In genomic region chr11:100735954-100736745, GRCm38 (mm10) we compare ENCODE assay signal across 8 mouse cellular contexts. TPM values are rescaled to one million over a fixed set of nuclear protein-coding genes. Genes with fewer than 3 reads are reported as not detected.
DNase-seq lines count a peak whose midpoint lies in the region; ATAC-seq and TF ChIP-seq lines count a peak whose summit lies in the region.

No protein-coding gene starts in this region.

- no peak for TF ChIP-seq CTCF in CH12.LX (conservative IDR thresholded peaks at IDR 0.05 in 1 of 2, IDR thresholded peaks at IDR 0.05 in 1 of 2; ENCODE audit: low read depth in 2 of 2, low read length in 2 of 2)
- no peak for TF ChIP-seq CTCF in liver, embryonic 14.5 days (IDR thresholded peaks at IDR 0.05; ENCODE audit: low read depth)

- peak overlapping the region; percentile 83 for H3K4me2 ChIP-seq in heart, embryonic 14.5 days (ENCODE audit: low read length)
- H3K4me2 ChIP-seq in CH12.LX (ENCODE audit: insufficient read depth, low read depth, poor library complexity, severe bottlenecking), result peak overlapping the region; percentile 97
- H3K4me2 ChIP-seq in liver, embryonic 14.5 days (ENCODE audit: low read depth), result peak overlapping the region; percentile 96

- WGBS in heart, embryonic 14.5 days, result 57% methylated on average over 14 of the region's 14 CpGs
- 19% methylated on average over 14 of the region's 14 CpGs for WGBS in liver, embryonic 14.5 days (ENCODE audit: insufficient replicate concordance)

- TF ChIP-seq POLR2A in CH12.LX (IDR thresholded peaks at IDR 0.05; ENCODE audit: low read depth, low read length), result peak; percentile 68

- intact Hi-C loops in heart, postnatal 25 days (cut with DNase I), result loop anchor here (2.0 kb wide), 1 partner anchor 19 kb away; no protein-coding TSS in a partner anchor

- H3K79me2 ChIP-seq in CH12.LX (replicated peaks; ENCODE audit: control insufficient read depth, extremely low read depth, insufficient read depth, poor library complexity, severe bottlenecking), result peaks cover 66% of the 10 kb centered on the region

- H3K4me3 ChIP-seq in heart, embryonic 14.5 days (ENCODE audit: control insufficient read depth in 1 of 2, insufficient read depth in 1 of 2, low read depth in 1 of 2, low read length in 2 of 2), result peak overlapping the region; percentile 9 to 21; a peak in 2 of 4 replicates
- H3K4me3 ChIP-seq in CH12.LX (replicated peaks in 1 of 3; ENCODE audit: low read depth in 2 of 3, low read length in 2 of 3, poor library complexity in 1 of 3), result peak overlapping the region; percentile 75 to 100 (median 84)
- peak overlapping the region; percentile 100 for H3K4me3 ChIP-seq in erythroblast, embryonic 14.5 days (replicated peaks)
- H3K4me3 ChIP-seq in liver, embryonic 14.5 days (ENCODE audit: insufficient read depth in 1 of 2, low read depth in 2 of 2, low read length in 2 of 2), result peak overlapping the region; percentile 87 to 100

- in situ Hi-C loops in CH12.LX (cut with MboI; ENCODE audit: low pct_ligation_motif_present, low pct_unique_long_range_greater_than_20kb, low sequenced_read_pairs), result no loop called here

- H3K27ac ChIP-seq in heart, embryonic 14.5 days (replicated peaks in 1 of 2; ENCODE audit: control insufficient read depth in 1 of 2, insufficient read depth in 1 of 2, low read depth in 2 of 2, low read length in 2 of 2), result 0 out of 4 replicates have a peak overlapping the region, but pooled peaks of 1 of the 2 experiments have one; percentile 0
- H3K27ac ChIP-seq in CH12.LX (ENCODE audit: insufficient read depth, low read depth), result peak overlapping the region; percentile 69
- H3K27ac ChIP-seq in liver, embryonic 14.5 days, result peak overlapping the region; percentile 79

- H3K27me3 ChIP-seq in heart, embryonic 14.5 days (ENCODE audit: control insufficient read depth, insufficient read depth, low read length), result no peaks in the 10 kb centered on the region
- H3K27me3 ChIP-seq in CH12.LX (replicated peaks), result no peaks in the 10 kb centered on the region
- no peaks in the 10 kb centered on the region for H3K27me3 ChIP-seq in erythroblast, embryonic 14.5 days (ENCODE audit: control insufficient read depth)
- no peaks in the 10 kb centered on the region for H3K27me3 ChIP-seq in liver, embryonic 14.5 days (ENCODE audit: control insufficient read depth, insufficient read depth, low read length)

- no peak for TF ChIP-seq RAD21 in CH12.LX (IDR thresholded peaks at IDR 0.05; ENCODE audit: low read depth, low read length)

- no peak for TF ChIP-seq EP300 in CH12.LX (IDR thresholded peaks at IDR 0.05; ENCODE audit: low read length)
- no peak for TF ChIP-seq EP300 in liver, embryonic 14.5 days (IDR thresholded peaks at IDR 0.05; ENCODE audit: low read depth)

- peaks cover 10 to 17% of the 10 kb centered on the region in 2 experiments for H3K4me1 ChIP-seq in heart, embryonic 14.5 days (ENCODE audit: control insufficient read depth in 2 of 2, insufficient read depth in 2 of 2, low read length in 2 of 2)
- peaks cover 5 to 54% of the 10 kb centered on the region in 2 experiments for H3K4me1 ChIP-seq in CH12.LX (ENCODE audit: control insufficient read depth in 1 of 2, insufficient read depth in 2 of 2)
- peaks cover 80% of the 10 kb centered on the region for H3K4me1 ChIP-seq in erythroblast, embryonic 14.5 days (ENCODE audit: control insufficient read depth)
- H3K4me1 ChIP-seq in liver, embryonic 14.5 days (replicated peaks; ENCODE audit: control insufficient read depth in 2 of 2, insufficient read depth in 2 of 2, low read length in 1 of 2), result peaks cover 22 to 35% of the 10 kb centered on the region in 2 experiments

- no peak for DNase-seq in heart, postnatal 25 days (ENCODE audit: low spot score)
- DNase-seq in CH12.LX (ENCODE audit: extremely low read depth), result peak; percentile 65
- DNase-seq in liver, embryonic 14.5 days (ENCODE audit: low read depth in 3 of 3, low spot score in 3 of 3), result no peak
- DNase-seq in layer of hippocampus, postnatal 36 days, result no peak
- DNase-seq in cerebellum, adult 18-20 months, result no peak
- DNase-seq in right cerebral cortex, postnatal 14 days, result no peak

- H3K36me3 ChIP-seq in heart, embryonic 14.5 days (ENCODE audit: control insufficient read depth, insufficient read depth, low read length), result peaks cover 10% of the 10 kb centered on the region; the same call in 1 of the 2 replicates
- peaks cover 16 to 42% of the 10 kb centered on the region in 2 experiments for H3K36me3 ChIP-seq in CH12.LX (replicated peaks in 1 of 2; ENCODE audit: control insufficient read depth in 1 of 2, insufficient read depth in 1 of 2, low read length in 1 of 2)
- H3K36me3 ChIP-seq in erythroblast, embryonic 14.5 days (ENCODE audit: control insufficient read depth), result peaks cover 56% of the 10 kb centered on the region
- H3K36me3 ChIP-seq in liver, embryonic 14.5 days (replicated peaks; ENCODE audit: control insufficient read depth, insufficient read depth, low read depth), result peaks cover 21% of the 10 kb centered on the region

- ATAC-seq in heart, embryonic 14.5 days (ENCODE audit: insufficient number of reproducible peaks, insufficient read depth, low FRiP score, low read depth), result no peak
- no peak for ATAC-seq in liver, embryonic 14.5 days (ENCODE audit: insufficient read depth)

- peak overlapping the region; percentile 42; the same call in 1 of the 2 replicates for H3K9ac ChIP-seq in heart, embryonic 14.5 days (ENCODE audit: low read length)
- peak overlapping the region; percentile 95 for H3K9ac ChIP-seq in CH12.LX (ENCODE audit: insufficient read depth, low read depth)
- H3K9ac ChIP-seq in liver, embryonic 14.5 days (replicated peaks), result peak overlapping the region; percentile 100

- no peaks in the 10 kb centered on the region for H3K9me3 ChIP-seq in heart, embryonic 14.5 days (ENCODE audit: control insufficient read depth, low read length)
- H3K9me3 ChIP-seq in CH12.LX (replicated peaks; ENCODE audit: low read length), result no peaks in the 10 kb centered on the region
- no peaks in the 10 kb centered on the region for H3K9me3 ChIP-seq in erythroblast, embryonic 14.5 days (ENCODE audit: control insufficient read depth, low read length)
- H3K9me3 ChIP-seq in liver, embryonic 14.5 days (ENCODE audit: control insufficient read depth, low read length), result no peaks in the 10 kb centered on the region

- dilution Hi-C loops in CH12.LX (cut with MboI; ENCODE audit: extremely low pct_ligation_motif_present, extremely low pct_unique_long_range_greater_than_20kb, low sequenced_read_pairs), result no loop called here

TF ChIP-seq in CH12.LX, 34 proteins besides CTCF, POLR2A, EP300 and RAD21 (continues in another document):
- TF ChIP-seq USF2 (conservative IDR thresholded peaks at IDR 0.05; ENCODE audit: low read depth, low read length) (no peak), HCFC1 (IDR thresholded peaks at IDR 0.05; ENCODE audit: low read depth, low read length) (peak; percentile 48)

RNA-seq across cellular contexts. Expression of gene Rab5c, which starts 1.9 kb away (rescaled TPM):
- 15.8 and 30.7 TPM in 2 replicates for polyA plus RNA-seq in heart, embryonic 14.5 days (2014; fragmentation: Nextera tagmentation; extraction: Ambion mirVana)
- 10 to 100 TPM; 62.1 to 66.8 TPM for total RNA-seq in heart, postnatal 25 days (2021)
- 121 and 144 TPM in 2 replicates for total RNA-seq in CH12.LX (2012; rRNA removed)
- total RNA-seq in CH12.LX (2014; rRNA removed), result 135 and 150 TPM in 2 replicates
- polyA plus RNA-seq in CH12.LX (2012; ENCODE audit: insufficient read length, low read depth), result 144 and 156 TPM in 2 replicates
- 80.2 and 82.1 TPM in 2 replicates for polyA plus RNA-seq in erythroblast, embryonic 14.5 days (2012)
- polyA plus RNA-seq in liver, embryonic 14.5 days (2012; rRNA removed), result 109 and 127 TPM in 2 replicates
- 57.4 and 59.9 TPM in 2 replicates for polyA plus RNA-seq in liver, embryonic 14.5 days (2014; fragmentation: Nextera tagmentation; extraction: Ambion mirVana)
- total RNA-seq in layer of hippocampus, postnatal 36 days (2021), result 100 to 1,000 TPM; 143 to 149 TPM

RNA-seq across cellular contexts. Expression of gene Hspb9, which starts 22.5 kb away (rescaled TPM):
- polyA plus RNA-seq in heart, embryonic 14.5 days (2014; fragmentation: Nextera tagmentation; extraction: Ambion mirVana), result not detected in 2 replicates
- not detected for total RNA-seq in heart, postnatal 25 days (2021)
- not detected in 2 replicates for total RNA-seq in CH12.LX (2012; rRNA removed)
- not detected in 2 replicates for total RNA-seq in CH12.LX (2014; rRNA removed)
- 0.54 and 0.57 TPM in 2 replicates for polyA plus RNA-seq in CH12.LX (2012; ENCODE audit: insufficient read length, low read depth)
- polyA plus RNA-seq in erythroblast, embryonic 14.5 days (2012), result not detected in 2 replicates
- polyA plus RNA-seq in liver, embryonic 14.5 days (2012; rRNA removed), result not detected in 2 replicates
- 0.14 TPM in 1 of 2 replicates, not detected in the other for polyA plus RNA-seq in liver, embryonic 14.5 days (2014; fragmentation: Nextera tagmentation; extraction: Ambion mirVana)
- total RNA-seq in layer of hippocampus, postnatal 36 days (2021), result not detected

RNA-seq across cellular contexts. Expression of gene Kcnh4, which starts 23.6 kb away (rescaled TPM):
- not detected in 2 replicates for polyA plus RNA-seq in heart, embryonic 14.5 days (2014; fragmentation: Nextera tagmentation; extraction: Ambion mirVana)
- not detected for total RNA-seq in heart, postnatal 25 days (2021)
- total RNA-seq in CH12.LX (2012; rRNA removed) (1.8 and 2.2 TPM in 2 replicates), CH12.LX (2014; rRNA removed) (0.87 and 1.0 TPM in 2 replicates)
- 3.4 and 4.0 TPM in 2 replicates for polyA plus RNA-seq in CH12.LX (2012; ENCODE audit: insufficient read length, low read depth)
- not detected in 2 replicates for polyA plus RNA-seq in erythroblast, embryonic 14.5 days (2012)
- polyA plus RNA-seq in liver, embryonic 14.5 days (2012; rRNA removed), result 0.02 TPM in 1 of 2 replicates, not detected in the other
- not detected in 2 replicates for polyA plus RNA-seq in liver, embryonic 14.5 days (2014; fragmentation: Nextera tagmentation; extraction: Ambion mirVana)
- total RNA-seq in layer of hippocampus, postnatal 36 days (2021), result 1 to 10 TPM; 1.7 TPM

RNA-seq across cellular contexts. Expression of gene Kat2a, which starts 23.9 kb away (rescaled TPM):
- 28.3 and 29.4 TPM in 2 replicates for polyA plus RNA-seq in heart, embryonic 14.5 days (2014; fragmentation: Nextera tagmentation; extraction: Ambion mirVana)
- 10 to 100 TPM; 12.3 to 13.6 TPM for total RNA-seq in heart, postnatal 25 days (2021)
- total RNA-seq in CH12.LX (2012; rRNA removed), result 30.7 and 34.2 TPM in 2 replicates
- total RNA-seq in CH12.LX (2014; rRNA removed), result 25.3 and 27.2 TPM in 2 replicates
- polyA plus RNA-seq in CH12.LX (2012; ENCODE audit: insufficient read length, low read depth), result 81.0 and 82.9 TPM in 2 replicates
- polyA plus RNA-seq in erythroblast, embryonic 14.5 days (2012), result 0.70 and 0.77 TPM in 2 replicates
- 13.0 and 13.8 TPM in 2 replicates for polyA plus RNA-seq in liver, embryonic 14.5 days (2012; rRNA removed)
- 12.7 and 14.6 TPM in 2 replicates for polyA plus RNA-seq in liver, embryonic 14.5 days (2014; fragmentation: Nextera tagmentation; extraction: Ambion mirVana)
- total RNA-seq in layer of hippocampus, postnatal 36 days (2021), result 10 to 100 TPM; 53.0 to 54.4 TPM

RNA-seq across cellular contexts. Expression of gene Hcrt, which starts 26.6 kb away (rescaled TPM):
- not detected in 2 replicates for polyA plus RNA-seq in heart, embryonic 14.5 days (2014; fragmentation: Nextera tagmentation; extraction: Ambion mirVana)
- total RNA-seq in heart, postnatal 25 days (2021), result not detected
- total RNA-seq in CH12.LX (2012; rRNA removed) (not detected in 2 replicates), CH12.LX (2014; rRNA removed) (not detected in 2 replicates)
- not detected in 2 replicates for polyA plus RNA-seq in CH12.LX (2012; ENCODE audit: insufficient read length, low read depth)
- not detected in 2 replicates for polyA plus RNA-seq in erythroblast, embryonic 14.5 days (2012)
- not detected in 2 replicates for polyA plus RNA-seq in liver, embryonic 14.5 days (2012; rRNA removed)
- polyA plus RNA-seq in liver, embryonic 14.5 days (2014; fragmentation: Nextera tagmentation; extraction: Ambion mirVana), result not detected in 2 replicates
- not detected for total RNA-seq in layer of hippocampus, postnatal 36 days (2021)

Comparison
In these comparisons a context has a peak if more than half of its experiments do, and no peak if none do; other contexts are left out.
1. H3K4me3 ChIP-seq: peak in every context shown above with its lines; median percentile 100 in erythroblast, embryonic 14.5 days; 94 in liver, embryonic 14.5 days; 84 in CH12.LX; 15 in heart, embryonic 14.5 days.
2. H3K9ac ChIP-seq: peak in every context shown above with its lines; median percentile 100 in liver, embryonic 14.5 days; 95 in CH12.LX; 42 in heart, embryonic 14.5 days.